ENCODE assay signal across 7 mouse cellular contexts in genomic region chr3:39718946-39719545, GRCm38 (mm10).
DNase-seq lines count a peak whose midpoint lies in the region.

No protein-coding gene starts in this region.

- DNase-seq in right cerebral cortex, adult 2 months (ENCODE audit: low spot score in 2 of 2): peak; percentile 41 to 43
- no peak for DNase-seq in right cerebral cortex, postnatal 4 days
- DNase-seq in gastrocnemius, postnatal 36 days: peak; percentile 20 to 23
- peak; percentile 40 to 52 for DNase-seq in left cerebral cortex, postnatal 36 days (ENCODE audit: low spot score in 2 of 2)
- peak; percentile 42 for DNase-seq in testis, postnatal 10 days (ENCODE audit: low spot score)
- no peak for DNase-seq in adrenal gland, adult 18-20 months (ENCODE audit: low spot score in 2 of 2)
- no peak for DNase-seq in spleen, adult 12 weeks (ENCODE audit: low spot score)

- intact Hi-C loops in gastrocnemius, postnatal 36 days (cut with DNase I): no loop called here
- intact Hi-C loops in left cerebral cortex, postnatal 36 days (cut with DNase I): no loop called here

Comparison
In these comparisons a context has a peak if more than half of its experiments do, and no peak if none do; other contexts are left out.
1. DNase-seq: peak in right cerebral cortex, adult 2 months (2 of 2), gastrocnemius, postnatal 36 days (2 of 2), left cerebral cortex, postnatal 36 days (2 of 2) and testis, postnatal 10 days (single experiment); none in right cerebral cortex, postnatal 4 days (single experiment), adrenal gland, adult 18-20 months (0 of 2) and spleen, adult 12 weeks (single experiment).